Mouse (Mus musculus): ENCODE measurements around the gene Etfrf1. TPM values are rescaled to one million over a fixed set of nuclear protein-coding genes. Genes with fewer than 3 reads are reported as not detected.
A peak's percentile ranks its signal among the peaks of the same experiment; 100 is the strongest.

Gene Etfrf1
- polyA plus RNA-seq, 1 experiment from 2014 or later: 23.9 TPM

GRCm38 (mm10) chr6:145249291-145250184, 38.6 kb downstream of the Etfrf1 start:
- H3K4me2 ChIP-seq: peak overlapping the region; percentile 86
- under 1% methylated on average over 89 of the region's 124 CpGs for WGBS
- H3K9ac ChIP-seq: peak overlapping the region; percentile 94
- H3K4me3 ChIP-seq (ENCODE audit: low read depth, low read length): peak overlapping the region; percentile 95
- ATAC-seq (ENCODE audit: insufficient read depth): peak; percentile 63
- H3K36me3 ChIP-seq (ENCODE audit: insufficient read depth): peaks cover 17% of the 10 kb centered on the region
- no peaks in the 10 kb centered on the region for H3K4me1 ChIP-seq (ENCODE audit: insufficient read depth)
- no peaks in the 10 kb centered on the region for H3K9me3 ChIP-seq (ENCODE audit: low read depth, low read length)
- TF ChIP-seq CTCF (IDR thresholded peaks at IDR 0.05; ENCODE audit: low read depth): no peak
- H3K27ac ChIP-seq (ENCODE audit: low read depth): peak overlapping the region; percentile 84
- peak; percentile 57 for DNase-seq
- H3K27me3 ChIP-seq (ENCODE audit: insufficient read depth, low read length): no peaks in the 10 kb centered on the region

DNA sequence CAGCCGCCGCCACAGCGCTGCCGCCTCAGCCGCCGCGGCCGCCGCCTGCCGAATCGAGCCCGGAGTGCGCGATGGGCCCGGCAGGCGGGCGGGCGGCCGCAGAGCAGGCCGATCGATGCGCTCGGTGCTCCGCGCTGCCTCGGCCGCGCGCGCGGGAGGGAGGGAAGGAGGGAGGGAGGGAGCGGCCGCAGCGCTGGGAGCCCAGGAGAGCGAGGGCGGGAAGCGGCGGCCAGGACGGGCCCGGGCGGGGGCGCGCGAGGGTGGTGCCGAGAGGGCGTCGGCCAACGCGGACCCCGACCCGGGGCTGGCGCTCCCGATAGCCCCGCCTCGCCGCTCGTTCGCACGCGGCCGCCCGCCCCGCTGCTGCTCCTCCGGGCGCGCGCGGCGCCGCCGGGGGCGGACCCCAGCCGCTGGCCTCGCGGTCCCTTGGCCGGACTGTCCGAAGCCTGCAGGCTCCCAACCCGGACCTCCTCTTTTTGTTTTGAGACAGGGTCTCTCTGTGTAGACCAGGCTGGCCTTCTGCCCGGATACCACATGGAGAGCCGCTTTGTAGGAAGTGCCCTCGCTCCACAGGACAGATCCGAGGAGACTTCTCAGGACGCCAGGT, 39.4 kb downstream of the Etfrf1 start, which contains the start of gene Kras:
Kras (minus strand) TSS at position 55 of the 607 bp plus-strand sequence.
- Histone ChIP-seq H3K9me3 (ENCODE audit: low read depth, low read length) (no peaks in the 10 kb centered on the region), H3K27ac (ENCODE audit: low read depth) (peak within 1 kb of the TSS; percentile 84), H3K4me2 (peak within 1 kb of the TSS; percentile 86), H3K4me1 (ENCODE audit: insufficient read depth) (no peaks in the 10 kb centered on the region), H3K4me3 (ENCODE audit: low read depth, low read length) (peak within 1 kb of the TSS; percentile 95), H3K36me3 (ENCODE audit: insufficient read depth) (peaks cover 13% of the 10 kb centered on the region; the same call in 1 of the 2 replicates), H3K9ac (peak within 1 kb of the TSS; percentile 94), H3K27me3 (ENCODE audit: insufficient read depth, low read length) (no peaks in the 10 kb centered on the region)
- DNase-seq (peak; percentile 97), ATAC-seq (ENCODE audit: insufficient read depth) (peak; percentile 96)
- no peak for TF ChIP-seq CTCF (IDR thresholded peaks at IDR 0.05; ENCODE audit: low read depth)
- whole genome bisulfite sequencing: 0% methylated on average over 68 of the region's 83 CpGs

DNA sequence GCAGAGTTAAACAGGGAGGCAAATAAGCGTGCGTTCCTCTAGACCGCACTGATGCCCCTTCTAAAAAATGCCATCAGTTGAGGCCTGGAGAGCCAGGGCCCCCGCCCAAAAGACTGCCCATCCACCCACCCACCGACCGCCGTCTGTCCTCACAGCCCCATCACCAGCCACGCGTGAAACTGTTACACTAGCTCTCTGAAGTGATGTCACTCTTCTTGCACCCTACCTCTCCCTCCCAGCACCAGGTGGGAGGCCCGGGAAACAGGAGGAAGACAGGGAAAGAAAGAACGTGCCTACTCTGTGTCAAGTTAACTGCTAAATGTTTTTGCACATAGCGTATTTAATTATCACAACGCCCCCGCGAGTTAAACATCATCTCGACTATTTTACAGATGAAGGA, 39.9 kb downstream of the Etfrf1 start:
- peak; percentile 17; the same call in 1 of the 2 replicates for ATAC-seq (ENCODE audit: insufficient read depth)
- Histone ChIP-seq H3K36me3 (ENCODE audit: insufficient read depth) (peaks cover 8% of the 10 kb centered on the region; the same call in 1 of the 2 replicates), H3K4me2 (peak overlapping the region; percentile 86), H3K4me1 (ENCODE audit: insufficient read depth) (no peaks in the 10 kb centered on the region), H3K9me3 (ENCODE audit: low read depth, low read length) (no peaks in the 10 kb centered on the region), H3K27me3 (ENCODE audit: insufficient read depth, low read length) (no peaks in the 10 kb centered on the region), H3K27ac (ENCODE audit: low read depth) (peak overlapping the region; percentile 84), H3K9ac (peak overlapping the region; percentile 94), H3K4me3 (ENCODE audit: low read depth, low read length) (peak overlapping the region; percentile 95)
- peak; percentile 37 for DNase-seq
- no peak for TF ChIP-seq CTCF (IDR thresholded peaks at IDR 0.05; ENCODE audit: low read depth)
- 9% methylated on average over 16 of the region's 16 CpGs for WGBS

GRCm38 (mm10) chr6:145255952-145256700, 45.2 kb downstream of the Etfrf1 start:
- no peaks in the 10 kb centered on the region for H3K36me3 ChIP-seq (ENCODE audit: insufficient read depth)
- no peak overlapping the region for H3K4me2 ChIP-seq
- ATAC-seq (ENCODE audit: insufficient read depth) (peak; percentile 54), DNase-seq (peak; percentile 48)
- H3K9ac ChIP-seq: no peak overlapping the region
- peak; percentile 55 for TF ChIP-seq CTCF (IDR thresholded peaks at IDR 0.05; ENCODE audit: low read depth)
- H3K9me3 ChIP-seq (ENCODE audit: low read depth, low read length): no peaks in the 10 kb centered on the region
- peak overlapping the region; percentile 31 for H3K27ac ChIP-seq (ENCODE audit: low read depth)
- no peak overlapping the region for H3K4me3 ChIP-seq (ENCODE audit: low read depth, low read length)
- no peaks in the 10 kb centered on the region for H3K4me1 ChIP-seq (ENCODE audit: insufficient read depth)
- 53% methylated on average over 13 of the region's 13 CpGs for WGBS
- no peaks in the 10 kb centered on the region for H3K27me3 ChIP-seq (ENCODE audit: insufficient read depth, low read length)

DNA sequence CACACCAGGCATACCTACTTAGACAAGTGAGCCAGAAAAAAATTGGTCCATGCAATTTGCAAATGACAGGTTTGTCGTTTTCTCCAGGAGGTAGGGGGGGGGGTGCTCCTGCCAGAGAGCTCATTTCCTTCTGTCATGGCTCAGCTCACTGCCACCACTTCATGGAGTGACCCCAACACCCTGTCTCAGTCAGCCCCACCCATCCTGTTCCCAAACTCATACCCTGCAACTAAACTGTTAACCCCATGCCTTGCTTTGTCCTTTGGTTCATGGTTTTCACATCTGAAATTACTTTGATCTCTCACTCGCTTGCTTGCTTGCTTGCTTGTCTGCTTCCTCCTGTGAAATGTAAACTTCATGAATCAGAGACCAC, 45.8 kb downstream of the Etfrf1 start:
- no peaks in the 10 kb centered on the region for H3K27me3 ChIP-seq (ENCODE audit: insufficient read depth, low read length)
- WGBS: 7% methylated on average over 2 of the region's 2 CpGs
- DNase-seq (no peak), ATAC-seq (ENCODE audit: insufficient read depth) (0 out of 2 replicates have a peak, but pooled peaks have one; percentile 19)
- H3K4me2 ChIP-seq: no peak overlapping the region
- no peaks in the 10 kb centered on the region for H3K4me1 ChIP-seq (ENCODE audit: insufficient read depth)
- H3K27ac ChIP-seq (ENCODE audit: low read depth): peak overlapping the region; percentile 31; the same call in 1 of the 2 replicates
- no peak for TF ChIP-seq CTCF (IDR thresholded peaks at IDR 0.05; ENCODE audit: low read depth)
- no peaks in the 10 kb centered on the region for H3K9me3 ChIP-seq (ENCODE audit: low read depth, low read length)
- no peaks in the 10 kb centered on the region for H3K36me3 ChIP-seq (ENCODE audit: insufficient read depth)
- no peak overlapping the region for H3K9ac ChIP-seq
- H3K4me3 ChIP-seq (ENCODE audit: low read depth, low read length): no peak overlapping the region

GRCm38 (mm10) chr6:145262314-145262713, 51.4 kb downstream of the Etfrf1 start:
- ATAC-seq (ENCODE audit: insufficient read depth) (no peak), DNase-seq (no peak)
- Histone ChIP-seq H3K36me3 (ENCODE audit: insufficient read depth) (no peaks in the 10 kb centered on the region), H3K27ac (ENCODE audit: low read depth) (no peak overlapping the region), H3K4me1 (ENCODE audit: insufficient read depth) (no peaks in the 10 kb centered on the region), H3K4me3 (ENCODE audit: low read depth, low read length) (no peak overlapping the region), H3K9me3 (ENCODE audit: low read depth, low read length) (no peaks in the 10 kb centered on the region), H3K4me2 (no peak overlapping the region), H3K27me3 (ENCODE audit: insufficient read depth, low read length) (no peaks in the 10 kb centered on the region), H3K9ac (no peak overlapping the region)
- TF ChIP-seq CTCF (IDR thresholded peaks at IDR 0.05; ENCODE audit: low read depth): no peak
- 71% methylated on average over 7 of the region's 7 CpGs for WGBS

Other genes starting within 250 kb of the Etfrf1 start
- gene Bcat1, start 134.9 kb upstream of the Etfrf1 start, polyA plus RNA-seq (2014; fragmentation: Nextera tagmentation; extraction: Ambion mirVana): 13.6 and 14.9 TPM in 2 replicates
- 1.4 and 2.3 TPM in 2 replicates for gene Lrmp, start 95.5 kb upstream of the Etfrf1 start, polyA plus RNA-seq (2014; fragmentation: Nextera tagmentation; extraction: Ambion mirVana)
- gene Casc1, start 129 bp upstream of the Etfrf1 start, polyA plus RNA-seq (2014; fragmentation: Nextera tagmentation; extraction: Ambion mirVana): 0.50 and 0.77 TPM in 2 replicates
- 110 and 116 TPM in 2 replicates for gene Kras, start 39.1 kb downstream of the Etfrf1 start, polyA plus RNA-seq (2014; fragmentation: Nextera tagmentation; extraction: Ambion mirVana)

All from lung, embryonic 14.5 days (tissue).